ENCODE assay signal across 14 mouse cellular contexts in the genomic region with DNA sequence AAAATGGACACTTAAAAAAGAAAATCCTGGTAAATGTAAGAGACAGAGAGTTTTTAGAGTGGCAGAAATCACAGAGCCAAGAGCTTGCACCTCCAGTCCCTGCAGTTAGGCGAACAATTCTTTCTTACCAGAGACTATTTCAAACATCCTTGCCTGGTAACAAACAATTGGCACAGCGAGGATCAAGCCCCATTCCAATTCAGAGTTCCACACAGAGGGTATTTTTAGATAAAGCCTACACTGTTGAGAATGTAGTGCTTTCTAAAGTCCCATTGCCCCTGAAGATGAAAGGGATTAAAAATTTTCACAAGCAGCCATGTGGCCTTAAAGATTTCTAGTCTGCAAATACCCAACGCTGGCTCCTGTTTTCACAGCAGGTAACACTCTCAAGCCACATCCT. TPM values are rescaled to one million over a fixed set of nuclear protein-coding genes. Genes with fewer than 3 reads are reported as not detected.
A peak's percentile ranks its signal among the peaks of the same experiment; 100 is the strongest.
DNase-seq lines count a peak whose midpoint lies in the region; ATAC-seq and TF ChIP-seq lines count a peak whose summit lies in the region.
"Had no signal": no experiment of that assay in that cellular context is flagged by ENCODE, and none has a peak within 500 bp of the region (broad histone marks: within the 10 kb centered on the region; RNA-seq: fewer than 3 reads in every experiment).

No protein-coding gene starts in this region.

- no peak overlapping the region for H3K27ac ChIP-seq in forebrain, embryonic 11.5 days (ENCODE audit: low read depth, low read length)
- H3K27ac ChIP-seq in forebrain, embryonic 15.5 days (replicated peaks): no peak overlapping the region
- H3K27ac ChIP-seq in heart, embryonic 13.5 days (replicated peaks): peak overlapping the region; percentile 75
- peak overlapping the region; percentile 81 for H3K27ac ChIP-seq in lung, embryonic 14.5 days (ENCODE audit: low read depth)
- peak overlapping the region; percentile 39; the same call in 1 of the 2 replicates for H3K27ac ChIP-seq in embryonic facial prominence, embryonic 13.5 days
- H3K27ac ChIP-seq: limb, embryonic 13.5 days; neural tube, embryonic 15.5 days had no signal

- H3K4me2 ChIP-seq in forebrain, embryonic 11.5 days (ENCODE audit: low read depth, low read length, severe bottlenecking): no peak overlapping the region
- no peak overlapping the region for H3K4me2 ChIP-seq in forebrain, embryonic 15.5 days (replicated peaks)
- H3K4me2 ChIP-seq in heart, embryonic 13.5 days: no peak overlapping the region
- H3K4me2 ChIP-seq in lung, embryonic 14.5 days: no peak overlapping the region
- H3K4me2 ChIP-seq in embryonic facial prominence, embryonic 13.5 days: no peak overlapping the region
- H3K4me2 ChIP-seq: neural tube, embryonic 15.5 days had no signal

- WGBS in forebrain, embryonic 11.5 days: 24% methylated on average over 3 of the region's 3 CpGs
- WGBS in forebrain, embryonic 15.5 days: 20% methylated on average over 3 of the region's 3 CpGs
- WGBS in heart, embryonic 13.5 days: 46% methylated on average over 3 of the region's 3 CpGs
- WGBS in lung, embryonic 14.5 days: 43% methylated on average over 3 of the region's 3 CpGs
- WGBS in embryonic facial prominence, embryonic 13.5 days: 44% methylated on average over 3 of the region's 3 CpGs

- TF ChIP-seq CTCF in lung, embryonic 14.5 days (IDR thresholded peaks at IDR 0.05; ENCODE audit: low read depth): no peak

- no peaks in the 10 kb centered on the region for H3K27me3 ChIP-seq in forebrain, embryonic 11.5 days (ENCODE audit: control insufficient read depth, insufficient read depth, low read length)
- no peaks in the 10 kb centered on the region for H3K27me3 ChIP-seq in forebrain, embryonic 15.5 days
- no peaks in the 10 kb centered on the region for H3K27me3 ChIP-seq in heart, embryonic 13.5 days (replicated peaks)
- H3K27me3 ChIP-seq in lung, embryonic 14.5 days (ENCODE audit: insufficient read depth, low read length): no peaks in the 10 kb centered on the region
- no peaks in the 10 kb centered on the region for H3K27me3 ChIP-seq in embryonic facial prominence, embryonic 13.5 days
- H3K27me3 ChIP-seq: limb, embryonic 13.5 days; neural tube, embryonic 15.5 days had no signal

- H3K36me3 ChIP-seq in forebrain, embryonic 11.5 days (ENCODE audit: control insufficient read depth, insufficient read depth, low read length): no peaks in the 10 kb centered on the region
- H3K36me3 ChIP-seq in forebrain, embryonic 15.5 days: no peaks in the 10 kb centered on the region
- H3K36me3 ChIP-seq in heart, embryonic 13.5 days: peaks cover 33% of the 10 kb centered on the region
- peaks cover 18% of the 10 kb centered on the region; the same call in 1 of the 2 replicates for H3K36me3 ChIP-seq in lung, embryonic 14.5 days (ENCODE audit: insufficient read depth)
- H3K36me3 ChIP-seq in embryonic facial prominence, embryonic 13.5 days: peaks cover 28% of the 10 kb centered on the region
- H3K36me3 ChIP-seq: neural tube, embryonic 15.5 days had no signal

- peak; percentile 30 for DNase-seq in forebrain, embryonic 11.5 days (ENCODE audit: low spot score)
- no peak for DNase-seq in heart, postnatal 4 days
- peak; percentile 37 for DNase-seq in lung, embryonic 14.5 days
- no peak for DNase-seq in lung, adult 18-20 months
- no peak for DNase-seq in right cerebral cortex, postnatal 25 days
- DNase-seq: adrenal gland, postnatal 10 days; cerebellum, adult 9-11 months; retina, postnatal 1 day; spleen, adult 18-20 months had no signal

- no peak overlapping the region for H3K9ac ChIP-seq in forebrain, embryonic 11.5 days (ENCODE audit: low read length)
- no peak overlapping the region for H3K9ac ChIP-seq in forebrain, embryonic 15.5 days (replicated peaks)
- 0 out of 2 replicates have a peak overlapping the region, but pooled peaks have one; percentile 13 for H3K9ac ChIP-seq in heart, embryonic 13.5 days
- H3K9ac ChIP-seq in lung, embryonic 14.5 days: no peak overlapping the region
- no peak overlapping the region for H3K9ac ChIP-seq in embryonic facial prominence, embryonic 13.5 days
- H3K9ac ChIP-seq: limb, embryonic 13.5 days; neural tube, embryonic 15.5 days had no signal

- H3K9me3 ChIP-seq in forebrain, embryonic 11.5 days (ENCODE audit: control insufficient read depth, low read length): no peaks in the 10 kb centered on the region
- H3K9me3 ChIP-seq in forebrain, embryonic 15.5 days: no peaks in the 10 kb centered on the region
- H3K9me3 ChIP-seq in heart, embryonic 13.5 days: no peaks in the 10 kb centered on the region
- no peaks in the 10 kb centered on the region for H3K9me3 ChIP-seq in lung, embryonic 14.5 days (ENCODE audit: low read depth, low read length)
- no peaks in the 10 kb centered on the region for H3K9me3 ChIP-seq in embryonic facial prominence, embryonic 13.5 days
- H3K9me3 ChIP-seq: limb, embryonic 13.5 days; neural tube, embryonic 15.5 days had no signal

- no peak for ATAC-seq in forebrain, embryonic 11.5 days (replicated peaks; ENCODE audit: low FRiP score)
- no peak for ATAC-seq in forebrain, embryonic 15.5 days (replicated peaks)
- ATAC-seq in heart, embryonic 13.5 days (ENCODE audit: extremely low read depth, insufficient number of reproducible peaks, low FRiP score, low TSS enrichment): no peak
- no peak for ATAC-seq in lung, embryonic 14.5 days (ENCODE audit: insufficient read depth)
- ATAC-seq in embryonic facial prominence, embryonic 13.5 days (ENCODE audit: insufficient number of reproducible peaks, insufficient read depth, low FRiP score, low TSS enrichment, low read depth): no peak

- no peak overlapping the region for H3K4me3 ChIP-seq in forebrain, embryonic 11.5 days (ENCODE audit: low read depth, low read length)
- H3K4me3 ChIP-seq in forebrain, embryonic 15.5 days: no peak overlapping the region
- no peak overlapping the region for H3K4me3 ChIP-seq in heart, embryonic 13.5 days
- no peak overlapping the region for H3K4me3 ChIP-seq in lung, embryonic 14.5 days (ENCODE audit: low read depth, low read length)
- H3K4me3 ChIP-seq in embryonic facial prominence, embryonic 13.5 days: no peak overlapping the region
- H3K4me3 ChIP-seq: limb, embryonic 13.5 days; neural tube, embryonic 15.5 days had no signal

- 0 out of 2 replicates have a peak, but pooled peaks cover 2% of the 10 kb centered on the region for H3K4me1 ChIP-seq in forebrain, embryonic 11.5 days (replicated peaks; ENCODE audit: control insufficient read depth, insufficient read depth, low read length)
- H3K4me1 ChIP-seq in forebrain, embryonic 15.5 days: peaks cover 3% of the 10 kb centered on the region; the same call in 1 of the 2 replicates
- peaks cover 68% of the 10 kb centered on the region for H3K4me1 ChIP-seq in heart, embryonic 13.5 days
- H3K4me1 ChIP-seq in lung, embryonic 14.5 days (ENCODE audit: insufficient read depth): peaks cover 16% of the 10 kb centered on the region
- peaks cover 47% of the 10 kb centered on the region for H3K4me1 ChIP-seq in embryonic facial prominence, embryonic 13.5 days

RNA-seq across cellular contexts. Expression of a gene that starts 42.5 kb away (rescaled TPM):
- 20.9 and 22.7 TPM in 2 replicates for polyA plus RNA-seq in forebrain, embryonic 11.5 days (2014; fragmentation: Nextera tagmentation; extraction: Ambion mirVana)
- polyA plus RNA-seq in forebrain, embryonic 15.5 days (2015; fragmentation: Nextera tagmentation; extraction: Ambion mirVana): 11.8 and 11.9 TPM in 2 replicates
- 21.7 and 21.8 TPM in 2 replicates for polyA plus RNA-seq in heart, embryonic 13.5 days (2015; fragmentation: Nextera tagmentation; extraction: Ambion mirVana)
- total RNA-seq in heart, postnatal 4 days (2021): 10 to 100 TPM; 40.0 to 42.1 TPM
- polyA plus RNA-seq in lung, embryonic 14.5 days (2014; fragmentation: Nextera tagmentation; extraction: Ambion mirVana): 40.4 and 42.8 TPM in 2 replicates
- polyA plus RNA-seq in embryonic facial prominence, embryonic 13.5 days (2015; fragmentation: Nextera tagmentation; extraction: Ambion mirVana): 70.6 and 72.0 TPM in 2 replicates

Comparison
In these comparisons a context has a peak if more than half of its experiments do, and no peak if none do; other contexts are left out.
1. DNase-seq: peak in forebrain, embryonic 11.5 days (single experiment) and lung, embryonic 14.5 days (single experiment); none in heart, postnatal 4 days (single experiment), lung, adult 18-20 months (0 of 2) and right cerebral cortex, postnatal 25 days (single experiment).
2. H3K27ac ChIP-seq: peak in heart, embryonic 13.5 days (single experiment), lung, embryonic 14.5 days (single experiment) and embryonic facial prominence, embryonic 13.5 days (single experiment); none in forebrain, embryonic 11.5 days (single experiment) and forebrain, embryonic 15.5 days (single experiment).